Mouse (Mus musculus) lung, postnatal 4 days (tissue): ENCODE data around the gene Ppp1r1a.
A peak's percentile ranks its signal among the peaks of the same experiment; 100 is the strongest.

Experiments
- DNase-seq, 2 experiments: peaks; one replicate each; pipeline ENCODE4 v3.0.0; 2021

Ppp1r1a gene

DNA sequence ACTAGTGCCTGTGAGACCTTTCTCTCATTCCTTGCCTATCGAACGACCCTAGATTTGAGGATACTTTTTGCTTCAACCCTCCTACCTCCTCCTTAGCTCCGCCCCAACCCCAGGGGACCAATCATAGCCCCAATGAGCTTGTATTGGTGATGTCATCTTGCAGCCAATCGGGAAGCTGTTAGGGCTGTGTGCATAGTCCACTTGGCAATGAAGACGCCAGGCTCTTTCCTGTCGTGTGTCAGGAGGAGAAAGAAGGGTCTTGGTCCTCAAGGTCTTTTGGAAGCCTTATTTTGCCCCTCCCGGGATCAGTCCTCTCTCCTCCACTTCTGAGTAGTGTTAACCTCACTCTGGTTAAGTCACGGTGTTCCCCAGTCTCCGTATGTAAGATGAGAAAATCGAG is 23.7 kb downstream of the Ppp1r1a start:
- peak; percentile 78 to 79 for DNase-seq

DNA sequence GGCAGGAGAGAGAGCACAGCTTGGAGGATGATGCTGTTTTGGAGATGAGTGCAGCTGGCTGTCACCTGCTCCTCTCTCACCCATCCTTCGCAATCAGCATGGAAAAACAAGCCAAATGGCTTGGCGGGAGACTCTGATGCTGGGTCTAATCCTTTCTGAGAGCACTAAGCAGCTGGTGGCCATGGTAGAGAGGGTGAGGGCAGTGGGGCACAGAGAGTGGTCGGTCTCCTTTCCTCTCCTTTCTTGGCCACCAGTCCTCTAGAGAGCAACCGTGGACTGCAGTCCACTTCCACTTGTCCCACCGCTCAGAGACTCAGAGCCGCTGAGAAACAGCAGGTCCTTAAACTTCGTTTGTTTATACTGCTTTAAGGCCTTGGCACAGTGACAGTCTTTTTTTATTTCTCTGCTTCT is 24.2 kb downstream of the Ppp1r1a start:
- DNase-seq: no peak

DNA sequence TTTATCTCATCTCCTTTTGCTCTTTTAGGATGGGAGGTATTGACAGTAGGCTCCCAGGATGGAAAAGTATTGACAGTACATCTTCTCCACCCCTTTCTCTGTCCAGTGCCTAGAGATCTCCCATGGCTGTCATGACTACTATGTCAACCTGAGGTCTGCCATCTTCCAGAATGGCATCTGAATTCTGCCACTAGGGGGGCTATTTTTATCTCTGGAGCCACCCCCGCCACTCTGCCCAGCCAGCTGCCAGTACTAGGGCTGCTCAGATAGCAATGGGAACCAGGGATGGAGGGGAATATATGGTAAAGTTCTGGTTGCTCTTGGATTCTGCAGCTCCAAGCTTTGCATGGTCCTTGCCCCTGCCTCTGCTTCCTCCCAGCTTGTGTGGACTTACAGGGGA is 26.2 kb downstream of the Ppp1r1a start:
- no peak for DNase-seq

DNA sequence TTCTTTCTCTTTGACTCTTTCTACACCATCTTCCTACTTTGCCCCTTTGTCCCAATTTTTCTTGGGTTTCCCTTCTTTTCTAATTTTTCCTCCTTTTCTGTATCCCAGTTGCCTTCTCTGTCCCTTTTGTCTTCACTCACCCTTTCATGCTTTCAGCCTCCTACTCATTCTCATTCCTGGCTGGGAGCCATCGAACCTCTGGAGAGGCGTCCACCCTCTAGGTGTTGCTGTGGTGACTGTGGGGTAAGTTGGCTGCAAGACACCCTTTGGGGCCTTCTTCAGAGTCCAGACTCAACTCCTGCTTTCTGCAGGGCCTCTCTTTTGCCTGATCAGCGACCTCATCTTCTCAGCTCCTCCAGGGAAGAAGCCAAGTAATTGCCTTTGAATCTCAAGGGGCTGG is 28.5 kb downstream of the Ppp1r1a start:
- no peak for DNase-seq

DNA sequence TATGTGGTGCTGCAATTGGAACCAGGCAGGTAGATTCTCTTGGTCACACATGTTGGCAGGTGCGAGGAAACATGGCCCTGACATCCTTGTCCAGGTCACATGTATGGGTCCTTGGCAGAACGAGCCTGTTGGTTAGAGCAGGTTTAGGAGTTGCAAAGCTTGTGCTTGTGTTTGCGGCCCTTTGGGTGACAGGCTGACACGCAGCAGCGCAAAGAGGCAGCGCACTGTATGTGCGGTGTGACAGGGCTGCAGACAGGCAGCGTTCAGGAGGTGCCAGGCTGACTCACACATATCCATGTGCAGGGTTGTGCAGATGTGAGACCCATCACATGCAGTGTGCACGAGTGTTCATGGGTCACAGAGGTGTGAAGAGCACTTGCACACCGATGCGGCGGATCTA is 34.1 kb downstream of the Ppp1r1a start:
- DNase-seq: no peak

DNA sequence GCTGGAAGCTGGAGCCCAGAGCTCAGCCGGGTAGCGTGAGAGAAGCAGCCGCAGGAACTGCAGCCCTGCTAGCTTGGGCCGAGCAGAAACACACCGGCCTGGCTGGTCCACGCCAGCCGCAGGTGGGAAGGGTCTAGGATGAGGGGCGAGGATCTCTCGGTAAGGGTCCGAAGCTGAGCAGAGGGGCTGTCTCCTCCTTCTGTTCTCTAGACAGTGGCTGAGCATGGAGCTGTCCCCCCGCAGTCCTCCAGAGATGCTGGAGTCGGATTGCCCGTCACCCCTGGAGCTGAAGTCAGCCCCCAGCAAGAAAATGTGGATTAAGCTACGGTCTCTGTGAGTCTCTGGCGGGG is 34.6 kb downstream of the Ppp1r1a start:
- DNase-seq: no peak

DNA sequence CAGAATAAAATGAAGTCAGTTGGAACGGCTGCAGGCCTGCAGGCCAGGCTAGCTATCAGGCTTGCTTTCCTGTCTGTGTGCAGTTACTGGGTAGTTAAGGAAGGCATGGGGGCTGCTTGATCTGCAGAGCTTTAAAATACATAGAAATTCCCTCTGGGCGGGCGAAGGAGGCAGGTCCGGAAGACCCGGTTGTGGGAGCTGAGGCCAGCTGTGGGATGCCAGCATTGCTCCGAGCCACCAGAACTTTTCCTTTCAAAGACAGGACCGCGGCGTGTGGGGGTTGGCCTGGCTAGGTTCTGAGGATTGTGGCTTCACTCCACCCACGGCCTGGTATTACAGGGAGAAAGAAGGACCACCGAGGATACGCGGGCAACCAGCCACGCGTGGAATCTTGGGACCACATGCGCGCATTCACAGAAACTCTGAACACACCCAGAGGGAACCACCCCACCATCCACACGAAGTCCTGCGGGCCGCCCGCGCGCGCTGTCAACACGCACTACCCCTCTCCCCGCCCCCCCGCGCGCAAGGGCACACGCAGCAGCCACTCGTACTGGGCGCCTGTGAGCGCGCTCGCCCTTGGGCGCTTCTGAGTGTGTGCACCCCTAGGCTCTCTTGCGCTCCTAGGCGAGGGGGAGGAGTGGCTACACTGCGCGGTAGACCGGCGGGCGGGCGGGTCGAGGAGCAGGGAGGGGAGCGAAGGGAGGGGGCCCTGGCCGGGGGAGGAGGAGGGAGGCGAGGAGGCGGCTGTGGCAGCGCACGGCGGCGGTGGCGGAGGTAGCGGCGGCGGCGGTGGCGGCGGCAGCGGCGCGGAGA is 35.2 kb downstream of the Ppp1r1a start, which contains the start of gene Pde1b:
TSS of gene Pde1b (plus strand) at position 600 of the 816 bp plus-strand sequence.
- peak; percentile 66 to 74 for DNase-seq

DNA sequence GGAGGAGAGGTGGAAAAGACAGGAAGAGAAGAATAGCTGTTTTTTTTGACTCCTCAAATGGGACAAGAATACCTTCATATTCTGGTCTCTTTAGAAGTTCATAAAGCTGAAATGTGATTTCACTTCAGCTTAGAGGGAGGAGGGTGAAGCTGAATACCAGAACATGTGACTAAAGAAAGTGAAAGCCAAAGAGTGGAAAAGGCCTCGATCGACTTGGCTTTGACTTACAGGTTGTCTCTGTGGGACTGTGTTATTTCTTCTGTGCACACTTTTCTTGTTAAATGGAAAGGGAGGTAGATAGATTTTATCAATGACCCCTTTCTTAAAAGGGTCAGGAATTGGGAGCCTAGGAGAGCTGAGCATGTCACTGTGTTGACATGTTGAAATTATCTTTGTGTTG is 36.6 kb downstream of the Ppp1r1a start:
- DNase-seq: no peak

DNA sequence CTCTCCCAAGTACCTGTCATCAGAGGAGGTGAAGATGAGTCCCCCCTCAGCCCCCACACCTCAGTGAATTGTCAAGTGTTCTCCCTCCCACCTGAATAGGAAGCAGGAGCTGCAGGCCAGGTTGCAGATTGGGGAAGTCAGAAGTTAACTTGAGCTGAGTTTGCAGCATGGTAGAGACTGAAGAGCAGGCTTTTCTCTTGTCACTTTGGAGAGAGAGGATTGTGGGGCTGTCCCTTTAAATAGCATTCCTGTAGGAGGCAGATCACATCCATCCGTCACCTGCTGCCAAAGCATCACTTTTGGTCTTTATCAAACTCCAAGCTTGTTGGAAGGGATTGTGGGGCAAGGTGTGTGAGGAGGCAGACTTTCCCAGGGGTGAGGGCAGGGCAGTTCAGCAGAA is 37.1 kb downstream of the Ppp1r1a start:
- no peak for DNase-seq

DNA sequence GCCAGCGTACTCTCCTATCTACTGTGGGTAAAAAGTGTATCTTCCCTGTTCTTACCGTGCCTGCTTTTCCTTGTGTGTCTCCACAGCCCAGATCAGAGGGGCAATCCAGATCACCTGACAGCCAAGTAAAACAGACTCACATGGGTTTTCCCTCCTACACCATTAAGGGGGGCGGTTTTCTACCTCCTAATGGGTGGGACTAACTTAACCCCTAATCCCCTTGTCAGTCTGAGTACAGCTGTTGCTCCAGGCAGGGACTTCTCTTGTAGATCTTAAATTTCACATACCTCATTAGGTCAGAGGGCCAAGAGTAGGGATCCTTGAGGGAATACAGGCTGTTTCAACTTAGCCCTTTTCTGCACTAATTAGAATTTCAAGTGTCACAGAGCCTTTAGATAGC is 39.6 kb downstream of the Ppp1r1a start:
- no peak for DNase-seq

DNA sequence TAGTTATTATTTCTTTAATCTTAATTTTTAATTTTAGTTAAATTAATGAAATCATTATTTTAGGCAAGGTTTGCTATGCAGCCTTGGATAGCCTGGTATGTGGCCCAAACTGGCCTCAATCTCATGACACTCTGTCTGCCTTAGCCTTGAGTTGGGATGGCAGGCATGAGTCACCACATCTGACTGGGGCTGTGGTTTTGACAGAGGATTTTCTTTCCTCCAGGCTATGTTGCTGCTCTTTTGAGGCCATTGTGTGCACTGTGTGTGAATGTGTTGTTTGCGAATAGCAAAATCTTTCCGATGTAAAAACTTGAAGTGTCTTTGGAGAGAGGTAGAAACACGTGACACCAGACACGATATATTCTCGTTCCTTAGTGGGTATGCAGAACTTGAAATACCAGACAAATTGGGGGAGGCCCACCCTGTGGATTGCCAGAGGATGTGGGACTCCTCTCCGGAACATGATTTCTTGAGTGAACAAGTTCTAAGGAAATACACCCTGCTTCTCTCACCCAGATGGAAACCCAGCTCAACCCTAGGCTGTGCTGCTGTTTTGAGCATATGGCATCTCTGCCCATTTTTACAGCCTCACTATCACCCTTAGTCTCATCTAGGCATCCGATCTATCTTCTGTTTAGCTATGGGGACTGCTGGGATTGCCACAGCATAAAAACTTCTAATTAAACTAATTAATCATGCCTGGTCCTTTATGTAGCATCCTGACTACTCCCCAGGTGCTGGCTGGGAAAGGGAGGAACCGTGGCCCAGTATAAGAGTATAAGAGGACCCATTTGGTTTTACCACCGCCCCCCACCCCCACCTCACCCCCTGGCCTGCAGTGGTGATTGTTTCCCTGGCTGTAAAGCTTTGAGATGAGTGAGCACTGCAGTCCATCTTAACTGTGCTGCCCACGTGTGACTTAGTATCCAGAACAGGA is 41.3 kb downstream of the Ppp1r1a start:
- DNase-seq: no peak

DNA sequence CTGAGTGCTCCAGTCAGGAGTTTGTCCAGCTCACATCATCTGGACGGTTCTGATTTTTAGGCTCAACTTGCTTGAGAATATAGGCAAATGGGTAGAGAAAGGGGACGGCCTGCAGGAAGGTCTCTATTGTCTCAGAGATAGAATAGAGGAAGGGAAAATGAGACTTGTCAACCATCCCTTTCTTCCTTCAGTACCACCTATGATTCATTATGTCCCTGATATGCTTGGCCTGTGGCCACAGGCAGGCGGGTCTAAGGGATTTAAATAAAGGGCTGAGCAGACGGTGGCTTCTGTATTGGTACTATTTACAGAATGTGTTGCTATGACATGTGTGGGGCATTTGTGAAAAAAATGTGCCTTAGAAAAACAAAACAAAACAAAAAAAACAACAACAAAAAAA is 49.5 kb downstream of the Ppp1r1a start:
- DNase-seq: no peak

DNA sequence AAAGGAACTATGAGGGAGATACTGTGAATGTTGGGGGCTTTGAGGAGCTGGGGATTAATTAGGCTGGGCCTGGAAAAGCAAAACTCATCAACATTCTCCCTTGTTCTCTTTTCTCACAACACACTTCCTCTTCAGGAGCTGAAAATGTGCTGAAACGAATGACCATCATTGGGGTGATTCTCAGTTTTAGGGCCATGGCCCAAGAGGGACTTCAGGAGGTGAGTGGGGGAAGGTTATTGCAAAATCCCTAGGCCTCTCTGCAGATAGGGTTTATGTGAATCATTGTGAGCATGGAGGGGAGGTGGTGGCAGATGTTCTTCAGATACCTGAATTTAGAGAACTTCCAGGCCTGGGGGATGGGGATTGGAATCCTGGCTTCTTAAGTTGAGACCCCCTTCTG is 51.1 kb downstream of the Ppp1r1a start:
- DNase-seq: no peak

DNA sequence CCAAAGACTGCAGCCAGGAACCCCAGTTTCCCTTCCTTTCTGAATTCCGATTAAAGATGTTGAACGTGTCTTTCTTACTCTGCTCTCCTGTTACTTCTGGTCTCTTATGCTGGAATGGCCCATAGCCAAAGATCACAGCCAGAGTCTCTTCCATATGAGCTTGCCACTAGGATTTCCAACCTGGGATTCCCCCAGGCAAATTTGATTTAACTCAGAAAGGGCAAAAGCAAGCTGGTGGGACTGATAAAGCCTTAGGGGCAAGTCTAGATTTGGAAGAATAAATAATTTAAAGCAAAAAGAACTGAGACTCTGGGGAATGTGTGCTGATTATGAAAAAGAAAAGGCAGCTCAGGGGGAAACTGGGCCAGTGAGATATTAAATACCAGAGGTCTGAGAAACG is 52.7 kb downstream of the Ppp1r1a start:
- no peak for DNase-seq

DNA sequence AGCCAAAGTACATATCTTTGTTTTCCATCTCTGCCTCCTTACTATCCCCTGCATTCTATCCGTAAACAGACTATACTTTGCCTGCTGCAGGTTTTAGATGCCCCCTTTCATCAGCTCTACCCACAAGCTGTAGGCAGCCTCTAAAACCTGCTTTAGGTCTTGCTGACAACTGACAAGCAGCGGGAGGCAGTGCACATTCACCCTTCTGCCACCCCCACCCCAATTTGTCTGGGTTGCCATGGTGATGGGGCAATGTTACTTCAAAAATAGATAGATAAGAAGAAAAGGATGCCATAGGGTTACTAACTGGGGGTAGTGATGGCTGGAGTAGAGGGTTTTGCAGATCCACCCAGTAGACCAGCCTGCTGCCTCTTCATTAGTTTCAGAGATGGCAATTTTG is 53.3 kb downstream of the Ppp1r1a start:
- no peak for DNase-seq

DNA sequence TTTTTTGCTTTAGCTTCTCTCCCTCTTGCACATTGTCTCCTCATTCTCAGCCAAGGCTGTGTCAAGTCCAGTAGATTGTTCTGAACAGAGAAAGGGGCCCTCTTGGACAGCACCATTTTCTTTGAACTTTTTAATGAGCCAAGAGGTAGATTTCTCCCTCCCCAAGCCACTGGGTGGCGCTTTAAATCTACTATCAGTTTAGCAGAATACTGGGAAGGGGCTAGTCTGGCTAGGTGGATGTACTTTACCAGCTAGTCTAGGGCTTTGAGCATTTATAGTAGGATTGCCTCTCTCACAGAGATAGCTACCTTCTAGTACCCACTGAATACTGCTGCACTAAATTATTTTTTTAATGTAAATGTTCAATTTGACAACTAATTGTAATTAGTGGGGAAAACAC is 55.3 kb downstream of the Ppp1r1a start:
- no peak for DNase-seq
